Comparison of ENCODE assay signal across 22 mouse cellular contexts in the genomic region with DNA sequence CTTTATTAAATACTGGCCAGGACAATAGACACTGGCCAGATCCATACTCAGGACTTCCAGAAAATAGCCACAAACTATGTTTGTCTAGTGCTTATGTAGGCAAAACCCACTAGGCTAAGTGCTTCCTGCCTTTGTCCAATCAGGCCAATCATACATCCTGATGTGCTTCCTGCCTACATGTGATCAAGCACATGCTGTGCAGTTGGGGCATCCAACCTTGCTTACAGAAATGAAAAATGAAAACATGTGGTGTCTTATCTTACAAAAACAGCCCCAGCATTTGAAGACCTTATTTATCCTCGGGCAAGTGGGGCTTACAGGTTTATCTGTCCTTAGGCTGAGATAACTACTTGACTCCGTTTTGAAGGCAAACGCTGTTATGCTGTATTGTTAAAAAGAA.
DNase-seq lines count a peak whose midpoint lies in the region; ATAC-seq and TF ChIP-seq lines count a peak whose summit lies in the region.
"Had no signal": no experiment of that assay in that cellular context is flagged by ENCODE, and none has a peak within 500 bp of the region (broad histone marks: within the 10 kb centered on the region; RNA-seq: fewer than 3 reads in every experiment).

No protein-coding gene starts in this region.

- H3K79me2 ChIP-seq in MEL (ENCODE audit: control insufficient read depth, insufficient read depth, low read length, poor library complexity) = no peaks in the 10 kb centered on the region
- H3K79me2 ChIP-seq in liver, adult 2 months (ENCODE audit: control insufficient read depth, insufficient read depth, low read length) = no peaks in the 10 kb centered on the region

- H3K4me1 ChIP-seq in MEL (ENCODE audit: control insufficient read depth in 1 of 2, insufficient read depth in 2 of 2, low read length in 2 of 2) = no peaks in the 10 kb centered on the region
- H3K4me1 ChIP-seq in liver, adult 2 months (ENCODE audit: control insufficient read depth, insufficient read depth, low read length) = no peaks in the 10 kb centered on the region
- no peaks in the 10 kb centered on the region for H3K4me1 ChIP-seq in liver, embryonic 16.5 days (ENCODE audit: control insufficient read depth, low read depth, low read length)
- H3K4me1 ChIP-seq: limb, embryonic 13.5 days had no signal

- no peaks in the 10 kb centered on the region for H3K9me3 ChIP-seq in MEL (replicated peaks; ENCODE audit: insufficient read depth, low read length)
- no peaks in the 10 kb centered on the region for H3K9me3 ChIP-seq in liver, embryonic 16.5 days (replicated peaks; ENCODE audit: control insufficient read depth, low read length)
- H3K9me3 ChIP-seq: limb, embryonic 13.5 days had no signal

- H3K27me3 ChIP-seq in MEL (ENCODE audit: control insufficient read depth in 1 of 2, insufficient read depth in 2 of 2, low read length in 2 of 2) = no peaks in the 10 kb centered on the region; a peak in 1 of 4 replicates
- no peaks in the 10 kb centered on the region for H3K27me3 ChIP-seq in liver, adult 2 months (ENCODE audit: control insufficient read depth, insufficient read depth, low read length)
- no peaks in the 10 kb centered on the region for H3K27me3 ChIP-seq in liver, embryonic 16.5 days (ENCODE audit: control insufficient read depth, insufficient read depth, low read depth, low read length)
- H3K27me3 ChIP-seq: limb, embryonic 13.5 days; Patski had no signal

- DNase-seq in 416B (ENCODE audit: low read depth) (peak; percentile 88), MEL (ENCODE audit: low read depth, low spot score) (peak; percentile 32), adipocyte (ENCODE audit: low spot score) (no peak)
- peak; percentile 2 for DNase-seq in liver, adult 2 months (ENCODE audit: extremely low read depth, low read depth, low spot score)
- no peak for DNase-seq in adrenal gland, postnatal 25 days
- DNase-seq in cerebellum, postnatal 14 days = no peak
- DNase-seq: adrenal gland, adult 2 months; cerebellum, adult 2 months; gastrocnemius, postnatal 14 days; heart, adult 11 months; kidney, postnatal 36 days; layer of hippocampus, adult 9-11 months; lung, postnatal 14 days; thymus, adult 18-20 months; thymus, postnatal 36 days had no signal

- TF ChIP-seq POLR2A in MEL (IDR thresholded peaks at IDR 0.05; ENCODE audit: control insufficient read depth in 1 of 2, insufficient read depth in 1 of 2, low read depth in 1 of 2, low read length in 2 of 2, poor library complexity in 1 of 2) = no peak
- no peak for TF ChIP-seq POLR2A in liver, adult 2 months (IDR thresholded peaks at IDR 0.05; ENCODE audit: extremely low read depth, insufficient read depth, low read length)

- no peak for TF ChIP-seq CTCF in MEL (IDR thresholded peaks at IDR 0.05 in 2 of 3, conservative IDR thresholded peaks at IDR 0.05 in 1 of 3; ENCODE audit: control insufficient read depth in 1 of 3, insufficient read depth in 1 of 3, low read depth in 2 of 3, low read length in 3 of 3, poor library complexity in 1 of 3, severe bottlenecking in 1 of 3)
- TF ChIP-seq CTCF in liver, adult 2 months (IDR thresholded peaks at IDR 0.05; ENCODE audit: low read depth, low read length) = no peak

- no peak for TF ChIP-seq RAD21 in MEL (IDR thresholded peaks at IDR 0.05; ENCODE audit: low read depth, low read length)

- no peak overlapping the region for H3K4me3 ChIP-seq in MEL (ENCODE audit: control insufficient read depth in 1 of 2, insufficient read depth in 1 of 2, low read depth in 2 of 2, low read length in 2 of 2)
- no peak overlapping the region for H3K4me3 ChIP-seq in liver, adult 2 months (ENCODE audit: insufficient read depth, low read depth, low read length)
- H3K4me3 ChIP-seq in liver, embryonic 16.5 days (ENCODE audit: low read depth, low read length) = no peak overlapping the region
- H3K4me3 ChIP-seq: limb, embryonic 13.5 days had no signal

- peak; percentile 67 for ATAC-seq in liver, embryonic 16.5 days (ENCODE audit: low read depth)
- ATAC-seq: forebrain, embryonic 16.5 days; intestine, postnatal 0 days; Patski had no signal

- H3K9ac ChIP-seq in MEL (ENCODE audit: control insufficient read depth, low read depth, low read length, poor library complexity, severe bottlenecking) = no peak overlapping the region
- H3K9ac ChIP-seq in liver, adult 2 months (ENCODE audit: low read depth, low read length) = no peak overlapping the region
- H3K9ac ChIP-seq in liver, embryonic 16.5 days (ENCODE audit: low read depth, low read length) = no peak overlapping the region
- H3K9ac ChIP-seq: limb, embryonic 13.5 days had no signal

- TF ChIP-seq EP300 in MEL (IDR thresholded peaks at IDR 0.05; ENCODE audit: low read depth in 1 of 2, low read length in 2 of 2) = peak in 1 of 2 experiments; percentile 18; a peak in 1 of 4 replicates

- H3K4me2 ChIP-seq in liver, embryonic 16.5 days (ENCODE audit: low read depth, low read length) = no peak overlapping the region
- H3K4me2 ChIP-seq: heart, embryonic 11.5 days; limb, embryonic 13.5 days; midbrain, embryonic 11.5 days had no signal

- whole genome bisulfite sequencing in liver, adult 2 months = 55% methylated on average over 3 of the region's 3 CpGs
- 13% methylated on average over 3 of the region's 3 CpGs for WGBS in liver, embryonic 16.5 days (ENCODE audit: insufficient replicate concordance)

- no peaks in the 10 kb centered on the region for H3K36me3 ChIP-seq in MEL (ENCODE audit: control insufficient read depth in 1 of 2, insufficient read depth in 2 of 2, low read length in 2 of 2)
- no peaks in the 10 kb centered on the region for H3K36me3 ChIP-seq in liver, adult 2 months (ENCODE audit: control insufficient read depth, insufficient read depth, low read length)
- no peaks in the 10 kb centered on the region for H3K36me3 ChIP-seq in liver, embryonic 16.5 days (ENCODE audit: control insufficient read depth, insufficient read depth)
- H3K36me3 ChIP-seq: limb, embryonic 13.5 days had no signal

- no peak overlapping the region for H3K27ac ChIP-seq in MEL (ENCODE audit: control insufficient read depth, low read depth, low read length)
- H3K27ac ChIP-seq in liver, adult 2 months (replicated peaks; ENCODE audit: insufficient read depth, low read depth, low read length) = no peak overlapping the region
- H3K27ac ChIP-seq in liver, embryonic 16.5 days (ENCODE audit: low read length) = no peak overlapping the region
- H3K27ac ChIP-seq: limb, embryonic 13.5 days had no signal

TF ChIP-seq in MEL, 35 proteins besides CTCF, POLR2A, EP300 and RAD21:
- TF ChIP-seq SMC3 (IDR thresholded peaks at IDR 0.05; ENCODE audit: low read depth, low read length) (no peak), BHLHE40 (IDR thresholded peaks at IDR 0.05; ENCODE audit: borderline replicate concordance, low read depth, low read length) (no peak), MYB (IDR thresholded peaks at IDR 0.05; ENCODE audit: low read depth, low read length) (no peak), POLR2AphosphoS5 (IDR thresholded peaks at IDR 0.05; ENCODE audit: borderline replicate concordance, low read depth, low read length) (no peak), ZKSCAN1 (IDR thresholded peaks at IDR 0.05; ENCODE audit: low read depth, low read length) (no peak), TAL1 (IDR thresholded peaks at IDR 0.05; ENCODE audit: low read length) (no peak), RCOR1 (IDR thresholded peaks at IDR 0.05; ENCODE audit: low read depth, low read length) (no peak), ELF1 (IDR thresholded peaks at IDR 0.05; ENCODE audit: low read depth, low read length) (no peak), ETS1 (IDR thresholded peaks at IDR 0.05; ENCODE audit: low read depth, low read length) (no peak), CHD1 (IDR thresholded peaks at IDR 0.05; ENCODE audit: low read depth, low read length) (no peak), MYC (IDR thresholded peaks at IDR 0.05; ENCODE audit: low read depth, low read length) (peak; percentile 52; the same call in 1 of the 2 replicates), SIN3A (IDR thresholded peaks at IDR 0.05; ENCODE audit: low read length) (no peak), MAX (IDR thresholded peaks at IDR 0.05; ENCODE audit: low read length) (peak; percentile 68), ZNF384 (IDR thresholded peaks at IDR 0.05; ENCODE audit: low read depth, low read length) (no peak), MAZ (IDR thresholded peaks at IDR 0.05; ENCODE audit: low read depth, low read length) (no peak), TCF12 (IDR thresholded peaks at IDR 0.05; ENCODE audit: low read depth, low read length) (no peak), CHD2 (IDR thresholded peaks at IDR 0.05; ENCODE audit: low read length) (no peak), NELFE (IDR thresholded peaks at IDR 0.05; ENCODE audit: low read depth, low read length) (no peak), GATA1 (IDR thresholded peaks at IDR 0.05; ENCODE audit: low read depth, low read length) (peak; percentile 48; the same call in 1 of the 2 replicates), HCFC1 (IDR thresholded peaks at IDR 0.05; ENCODE audit: low read depth, low read length) (no peak)

Comparison
In these comparisons a context has a peak if more than half of its experiments do, and no peak if none do; other contexts are left out.
1. DNase-seq: peak in 416B (single experiment), MEL (single experiment) and liver, adult 2 months (single experiment); none in adrenal gland, postnatal 25 days (single experiment), cerebellum, postnatal 14 days (0 of 2) and adipocyte (single experiment).